Mouse (Mus musculus): ENCODE results near the gene Mgea5.
A peak's percentile ranks its signal among the peaks of the same experiment; 100 is the strongest.
"Not testable (repeated sequence)": the region's sequence is repeated elsewhere in the genome, so short reads cannot be mapped to it uniquely, and the experiment has no call there.

Mgea5 gene

GRCm38 (mm10) chr19:45783181-45783932 lies at the start of gene Mgea5:
Mgea5 (minus strand) TSS chr19:45783837.
- peak; percentile 94 for DNase-seq (ENCODE audit: low read depth, low spot score)

DNA sequence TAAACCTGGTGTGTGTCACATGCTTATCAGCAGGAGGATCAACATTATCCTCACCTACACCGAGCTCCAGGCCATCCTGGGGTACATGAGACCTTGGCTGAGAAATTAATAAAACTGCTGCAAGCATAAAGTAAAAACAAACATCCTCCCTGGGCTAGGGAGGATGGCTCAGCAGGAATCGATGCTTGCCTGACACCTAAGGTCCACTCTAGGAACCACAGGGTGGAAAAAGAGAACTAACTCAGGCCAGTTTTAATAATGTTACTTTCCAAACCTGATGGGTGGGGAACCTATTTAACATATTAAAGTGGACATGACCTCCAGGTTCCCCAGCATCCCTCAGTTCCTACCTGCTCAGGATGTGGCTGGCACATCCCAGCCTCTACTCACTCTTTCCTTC lies 47.0 kb upstream of the Mgea5 start:
- DNase-seq (ENCODE audit: low read depth, low spot score), result no peak

- no peak for DNase-seq (ENCODE audit: low read depth, low spot score)
Measured at GRCm38 (mm10) chr19:45827736-45828135, 44.1 kb upstream of the Mgea5 start.

DNA sequence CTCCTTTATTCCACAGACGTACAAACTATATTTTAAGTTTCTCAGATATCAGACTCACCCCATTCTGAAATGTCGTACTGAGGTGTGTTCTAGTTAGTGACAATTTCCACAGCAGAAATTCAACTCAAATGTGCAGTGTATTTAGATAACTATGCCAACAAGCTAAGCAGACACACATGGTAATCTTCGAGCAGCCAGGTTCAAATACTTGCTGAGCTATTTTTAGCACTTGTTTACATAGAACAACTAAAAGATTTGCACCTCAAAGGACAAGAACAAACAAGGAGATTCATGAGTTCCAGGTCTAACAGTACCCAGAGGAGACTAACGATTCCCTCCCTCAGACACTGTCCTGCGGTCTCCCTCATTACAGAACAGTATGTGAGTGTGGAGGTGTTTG lies 43.5 kb upstream of the Mgea5 start:
- DNase-seq (ENCODE audit: low read depth, low spot score), result no peak

DNA sequence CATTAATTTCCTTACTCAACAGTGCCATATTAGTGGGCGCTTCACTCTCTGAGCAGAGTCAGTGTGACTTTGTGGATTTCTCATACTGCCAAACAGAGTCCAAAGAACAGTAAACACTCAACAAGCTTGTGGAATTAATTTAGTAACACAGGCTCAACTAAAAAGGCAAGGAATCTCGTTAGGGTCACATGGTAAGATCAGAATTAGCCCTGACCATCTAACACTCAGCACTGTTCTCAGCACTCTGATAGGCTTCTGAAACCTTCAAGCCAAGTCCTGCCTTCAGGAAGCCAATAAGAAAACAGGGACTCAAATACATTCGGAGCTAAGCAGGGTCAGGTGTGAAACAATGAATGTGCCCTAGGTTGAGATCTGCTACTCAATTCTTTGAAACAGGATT lies 42.5 kb upstream of the Mgea5 start:
- no peak for DNase-seq (ENCODE audit: low read depth, low spot score)

- no peak for DNase-seq (ENCODE audit: low read depth, low spot score)
Measured at GRCm38 (mm10) chr19:45821832-45822231, 38.2 kb upstream of the Mgea5 start.

DNA sequence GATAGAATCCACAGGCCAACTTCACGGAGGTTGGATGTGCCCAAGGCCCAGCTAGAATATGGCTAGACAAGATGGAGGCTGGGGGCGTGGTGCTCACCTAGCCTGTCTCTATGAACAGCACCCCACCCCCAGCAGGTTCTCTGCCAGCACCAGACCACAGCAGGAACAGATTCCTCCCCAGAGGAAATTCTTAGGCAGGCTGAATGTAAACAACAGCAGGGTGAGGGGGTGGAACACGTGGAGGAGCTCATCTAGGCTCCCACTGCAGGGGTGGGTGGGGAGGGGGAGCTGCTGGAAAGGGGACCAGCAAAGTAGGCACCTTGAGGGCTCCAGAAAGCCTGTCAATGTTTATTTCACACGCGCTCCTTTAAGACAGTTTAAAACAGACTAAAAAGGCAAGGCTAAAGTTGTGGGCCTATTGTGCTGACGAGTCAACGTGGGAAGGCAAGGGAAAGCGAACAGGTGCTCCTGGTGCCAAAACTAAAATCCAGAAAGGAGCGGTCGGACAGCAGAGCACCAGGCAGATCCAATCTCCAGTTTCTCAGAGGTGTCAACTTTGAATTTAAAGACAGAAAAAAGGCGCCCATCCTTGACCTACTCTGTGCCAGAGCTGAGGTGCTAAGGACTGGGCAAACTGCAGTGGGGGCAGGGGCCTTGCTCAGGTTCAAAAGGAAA lies 34.3 kb upstream of the Mgea5 start:
- DNase-seq (ENCODE audit: low read depth, low spot score), result no peak

GRCm38 (mm10) chr19:45816727-45817126 lies 33.1 kb upstream of the Mgea5 start:
- no peak for DNase-seq (ENCODE audit: low read depth, low spot score)

GRCm38 (mm10) chr19:45815831-45816405 lies 32.3 kb upstream of the Mgea5 start, which contains the start of gene Kcnip2:
Kcnip2 (minus strand) TSS chr19:45816061.
- no peak for DNase-seq (ENCODE audit: low read depth, low spot score)

DNA sequence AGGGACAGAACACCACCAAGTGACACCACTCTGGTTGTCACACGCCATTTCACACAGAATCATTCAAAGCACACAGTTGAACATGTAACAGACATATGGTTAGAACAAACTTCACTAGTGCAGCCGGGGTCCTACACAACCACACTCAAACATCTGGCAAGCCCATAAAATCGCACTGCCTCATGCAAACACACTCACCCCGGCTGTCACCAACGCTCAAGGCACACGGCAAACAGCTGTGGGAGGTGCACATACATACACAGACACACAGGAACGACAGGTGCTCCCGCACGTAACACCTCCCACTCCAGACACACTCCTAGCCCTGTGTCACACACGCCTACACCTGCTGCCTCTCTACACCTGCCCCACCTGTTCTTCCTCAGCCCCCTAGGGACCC lies 31.5 kb upstream of the Mgea5 start:
- no peak for DNase-seq (ENCODE audit: low read depth, low spot score)

DNA sequence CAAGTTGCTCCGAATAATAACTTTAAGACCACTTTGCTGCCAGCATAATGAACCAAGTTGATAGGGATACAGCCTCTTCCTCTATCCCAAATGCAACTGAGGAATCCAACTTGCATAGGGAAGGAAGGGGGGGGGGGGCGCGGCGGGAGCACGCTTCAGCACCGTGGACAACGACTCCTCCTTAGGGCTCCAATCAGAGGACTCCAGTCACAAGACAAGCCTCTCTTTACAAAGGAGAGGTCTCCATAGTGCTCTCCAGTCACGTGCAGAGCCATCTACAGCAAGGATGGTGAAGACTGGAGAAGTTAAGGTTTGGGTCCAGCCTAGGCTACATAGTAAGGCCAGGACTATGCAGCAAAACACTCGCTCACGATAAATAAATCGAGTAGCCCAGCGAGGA lies 30.2 kb upstream of the Mgea5 start:
- DNase-seq (ENCODE audit: low read depth, low spot score), result no peak

- peak; percentile 54 for DNase-seq (ENCODE audit: low read depth, low spot score)
Measured at GRCm38 (mm10) chr19:45813263-45813662, 29.6 kb upstream of the Mgea5 start.

DNA sequence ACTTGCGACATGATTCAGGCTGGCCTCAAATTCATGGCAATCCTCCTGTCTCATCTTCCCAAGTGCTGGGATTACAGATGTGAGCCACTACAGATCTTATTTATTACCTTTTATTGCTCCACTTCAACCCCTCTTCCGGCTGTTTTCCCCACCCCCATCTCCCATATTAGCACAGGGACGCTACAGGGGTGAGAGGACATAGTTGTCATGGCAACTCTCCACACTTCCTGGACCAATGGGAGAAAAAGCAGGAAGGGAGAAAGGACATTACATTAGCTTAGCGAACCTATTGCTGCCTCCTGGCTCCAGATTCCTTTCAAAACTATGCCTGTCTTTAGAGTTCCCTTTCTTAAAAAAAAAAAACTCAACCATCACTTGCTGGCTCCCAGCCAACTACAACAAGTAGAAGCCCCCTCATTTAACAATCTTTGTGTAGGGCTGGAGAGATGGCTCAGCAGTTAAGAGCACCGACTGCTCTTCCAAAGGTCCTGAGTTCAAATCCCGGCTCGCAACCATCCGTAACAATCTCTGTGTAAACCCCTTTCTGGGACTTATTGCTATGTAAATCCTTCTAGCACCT lies 29.1 kb upstream of the Mgea5 start:
- DNase-seq (ENCODE audit: low read depth, low spot score), result no peak

- no peak for DNase-seq (ENCODE audit: low read depth, low spot score)
Measured at GRCm38 (mm10) chr19:45812115-45812514, 28.5 kb upstream of the Mgea5 start.

DNA sequence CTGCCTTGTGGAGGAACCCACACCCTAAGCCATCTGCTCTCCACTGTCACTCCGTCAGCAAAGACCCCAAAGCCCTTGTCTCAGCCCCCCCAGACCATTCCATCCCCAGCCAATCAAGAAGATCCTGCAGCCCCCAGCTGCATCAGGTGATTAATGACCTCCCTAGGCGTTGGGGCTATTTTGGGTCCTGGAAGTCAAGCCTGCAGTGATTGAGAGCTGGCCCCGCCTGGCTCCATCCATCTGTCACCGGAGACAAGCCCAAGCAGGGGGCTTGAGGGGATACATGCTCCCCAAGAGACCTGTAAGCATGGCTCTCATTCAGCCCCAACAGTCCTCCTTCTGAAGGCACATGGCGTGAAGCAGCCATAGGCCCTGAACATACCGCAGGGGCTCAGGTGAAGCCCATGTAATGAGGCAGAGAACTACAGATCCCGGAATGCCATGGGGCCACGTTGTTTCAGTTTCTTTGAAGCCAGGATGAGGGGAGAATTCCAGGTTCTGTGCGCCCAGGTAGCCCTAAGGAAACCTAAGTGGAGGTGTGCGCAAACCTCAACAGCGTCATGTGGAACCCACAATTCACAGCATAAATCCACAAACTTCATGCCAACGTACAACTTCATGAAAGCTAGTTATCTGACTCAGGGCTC lies 27.5 kb upstream of the Mgea5 start:
- DNase-seq (ENCODE audit: low read depth, low spot score), result no peak

- DNase-seq (ENCODE audit: low read depth, low spot score), result no peak
Measured at GRCm38 (mm10) chr19:45807732-45808131, 24.1 kb upstream of the Mgea5 start.

GRCm38 (mm10) chr19:45805817-45806216 lies 22.2 kb upstream of the Mgea5 start:
- DNase-seq (ENCODE audit: low read depth, low spot score), result not testable (repeated sequence)

DNA sequence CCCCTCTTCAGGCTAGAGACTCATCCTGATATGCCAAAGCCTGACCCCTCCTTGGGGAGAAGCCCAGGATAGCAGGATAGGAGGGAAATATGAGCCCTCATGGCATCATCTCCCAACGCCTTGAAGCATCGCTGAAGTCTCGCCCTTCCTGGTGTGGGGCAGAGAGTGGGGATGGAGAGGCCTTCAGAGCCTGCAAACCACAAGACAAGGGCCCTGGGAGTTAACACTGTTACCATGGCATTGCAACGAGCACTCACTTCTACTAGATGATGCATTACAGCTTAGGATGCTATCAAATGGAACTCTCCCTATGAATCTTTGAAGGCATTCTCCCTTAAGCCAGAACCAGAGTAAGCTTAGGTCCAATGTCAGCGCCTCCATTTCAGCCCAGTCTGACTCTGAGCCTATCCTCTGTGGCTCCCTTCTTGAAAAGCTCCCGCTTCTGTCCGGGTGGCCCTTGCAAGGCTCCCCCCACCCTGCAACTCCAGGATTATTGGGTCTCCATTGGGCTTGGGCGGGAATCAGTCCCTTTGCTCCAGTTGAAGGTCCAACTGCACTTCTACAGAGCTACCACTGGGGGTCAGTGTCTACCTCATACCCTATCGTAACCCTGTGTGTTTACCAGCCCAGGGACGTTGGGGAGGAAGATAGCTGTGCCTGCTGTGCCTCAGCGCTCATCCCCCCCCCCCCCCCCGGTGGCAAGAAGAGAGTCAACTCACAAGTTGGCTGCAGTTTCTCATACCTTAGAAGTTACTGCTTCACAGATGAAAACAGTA lies 21.1 kb upstream of the Mgea5 start:
- peak; percentile 36 for DNase-seq (ENCODE audit: low read depth, low spot score)

DNA sequence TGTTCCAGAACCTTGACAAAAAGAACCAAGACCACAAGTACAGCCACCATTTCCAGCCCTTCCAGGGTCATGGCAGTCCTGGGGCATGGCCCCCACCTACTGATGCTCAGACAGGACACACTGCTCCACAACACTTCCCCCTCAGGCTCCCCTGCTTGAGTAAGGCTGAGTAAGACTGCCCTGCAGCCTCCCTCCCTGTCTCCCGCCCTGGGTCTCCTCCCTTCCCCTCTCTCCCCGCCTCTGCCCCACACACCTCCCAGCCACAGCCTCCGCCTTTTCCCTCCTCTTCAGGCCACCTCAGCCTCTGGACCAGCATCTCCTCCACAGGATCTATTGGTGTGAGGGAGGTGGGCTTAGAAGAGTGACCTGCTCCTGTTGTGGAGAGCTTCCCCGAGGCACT lies 19.8 kb upstream of the Mgea5 start:
- DNase-seq (ENCODE audit: low read depth, low spot score), result no peak

GRCm38 (mm10) chr19:45802702-45803101 lies 19.1 kb upstream of the Mgea5 start:
- no peak for DNase-seq (ENCODE audit: low read depth, low spot score)

DNA sequence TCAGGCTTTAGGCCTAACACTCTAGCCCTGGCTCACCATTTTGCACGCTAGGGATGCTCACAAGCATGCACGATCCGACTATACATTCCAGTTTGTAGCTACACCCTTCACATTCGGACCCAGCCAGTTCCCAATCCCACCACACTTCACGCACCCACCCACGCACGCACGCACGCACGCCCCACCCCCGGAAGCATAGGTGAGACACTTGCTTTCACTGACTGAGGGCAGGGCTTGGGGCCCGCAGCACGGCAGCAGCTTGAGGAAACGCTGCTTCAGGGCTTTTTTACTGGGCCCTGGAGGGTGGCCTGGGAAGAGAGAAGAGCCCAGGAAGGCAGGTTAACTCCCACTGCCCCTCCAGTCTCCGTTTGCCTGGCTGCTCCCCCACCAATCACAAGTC lies 13.2 kb upstream of the Mgea5 start:
- no peak for DNase-seq (ENCODE audit: low read depth, low spot score)

All from c-Kit-negative CD71-positive TER-119-positive erythroid progenitor cells, embryonic 14.5 days (primary cell).